ENCODE assay signal across 16 mouse cellular contexts in genomic region chr16:85010651-85011050, GRCm38 (mm10).
DNase-seq lines count a peak whose midpoint lies in the region; ATAC-seq and TF ChIP-seq lines count a peak whose summit lies in the region.
"Had no signal": no experiment of that assay in that cellular context is flagged by ENCODE, and none has a peak within 500 bp of the region (broad histone marks: within the 10 kb centered on the region; RNA-seq: fewer than 3 reads in every experiment).

No protein-coding gene starts in this region.

- H3K4me2 ChIP-seq in forebrain, embryonic 13.5 days, result no peak overlapping the region
- no peak overlapping the region for H3K4me2 ChIP-seq in forebrain, embryonic 11.5 days (ENCODE audit: low read depth, low read length, severe bottlenecking)
- no peak overlapping the region for H3K4me2 ChIP-seq in embryonic facial prominence, embryonic 14.5 days (ENCODE audit: low read depth, low read length)
- no peak overlapping the region for H3K4me2 ChIP-seq in midbrain, embryonic 16.5 days (ENCODE audit: low read length)
- H3K4me2 ChIP-seq: intestine, embryonic 15.5 days; liver, embryonic 15.5 days; midbrain, embryonic 15.5 days had no signal

- H3K9ac ChIP-seq in forebrain, embryonic 13.5 days, result no peak overlapping the region
- no peak overlapping the region for H3K9ac ChIP-seq in forebrain, embryonic 11.5 days (ENCODE audit: low read length)
- no peak overlapping the region for H3K9ac ChIP-seq in embryonic facial prominence, embryonic 14.5 days (ENCODE audit: low read depth, low read length)
- H3K9ac ChIP-seq in midbrain, embryonic 16.5 days (ENCODE audit: low read depth, low read length), result no peak overlapping the region
- H3K9ac ChIP-seq: intestine, embryonic 15.5 days; liver, embryonic 15.5 days; midbrain, embryonic 15.5 days had no signal

- DNase-seq in forebrain, embryonic 11.5 days (ENCODE audit: low spot score), result no peak
- DNase-seq in brain, embryonic 14.5 days (ENCODE audit: low read depth), result peak; percentile 55
- peak; percentile 79 for DNase-seq in cerebellum, adult 9-11 months
- DNase-seq in embryonic facial prominence, embryonic 14.5 days (ENCODE audit: low spot score), result peak; percentile 22
- DNase-seq in spleen, postnatal 36 days (ENCODE audit: low spot score in 2 of 2), result no peak
- DNase-seq: gastrocnemius, postnatal 14 days; spleen, adult 18-20 months had no signal

- ATAC-seq in forebrain, embryonic 13.5 days, result peak; percentile 9; the same call in 1 of the 2 replicates
- no peak for ATAC-seq in forebrain, embryonic 11.5 days (replicated peaks; ENCODE audit: low FRiP score)
- ATAC-seq in embryonic facial prominence, embryonic 14.5 days (ENCODE audit: low read depth), result peak; percentile 67; the same call in 1 of the 2 replicates
- no peak for ATAC-seq in midbrain, embryonic 16.5 days
- ATAC-seq in inflammation-experienced regulatory T-cells, adult 6 months, result no peak
- ATAC-seq: activated CD4-positive, CD25-positive, alpha-beta regulatory T cell, adult 4 months; intestine, embryonic 15.5 days; lung, postnatal 0 days; midbrain, embryonic 15.5 days had no signal

- H3K4me1 ChIP-seq in forebrain, embryonic 13.5 days, result no peaks in the 10 kb centered on the region
- no peaks in the 10 kb centered on the region for H3K4me1 ChIP-seq in forebrain, embryonic 11.5 days (replicated peaks; ENCODE audit: control insufficient read depth, insufficient read depth, low read length)
- H3K4me1 ChIP-seq in embryonic facial prominence, embryonic 14.5 days (ENCODE audit: control insufficient read depth, insufficient read depth, low read length), result no peaks in the 10 kb centered on the region
- H3K4me1 ChIP-seq in midbrain, embryonic 16.5 days (ENCODE audit: control insufficient read depth, insufficient read depth, low read length), result no peaks in the 10 kb centered on the region
- H3K4me1 ChIP-seq: intestine, embryonic 15.5 days; liver, embryonic 15.5 days; midbrain, embryonic 15.5 days had no signal

- TF ChIP-seq POLR2A in brain, embryonic 14.5 days (IDR thresholded peaks at IDR 0.05; ENCODE audit: borderline replicate concordance, extremely low read depth, insufficient read depth, insufficient read length, poor library complexity, severe bottlenecking), result no peak

- H3K4me3 ChIP-seq in forebrain, embryonic 13.5 days, result no peak overlapping the region
- no peak overlapping the region for H3K4me3 ChIP-seq in forebrain, embryonic 11.5 days (ENCODE audit: low read depth, low read length)
- H3K4me3 ChIP-seq in embryonic facial prominence, embryonic 14.5 days (ENCODE audit: low read depth, low read length), result no peak overlapping the region
- H3K4me3 ChIP-seq in midbrain, embryonic 16.5 days (ENCODE audit: low read depth, low read length), result no peak overlapping the region
- H3K4me3 ChIP-seq: intestine, embryonic 15.5 days; liver, embryonic 15.5 days; midbrain, embryonic 15.5 days had no signal

- H3K27ac ChIP-seq in forebrain, embryonic 13.5 days, result no peak overlapping the region
- no peak overlapping the region for H3K27ac ChIP-seq in forebrain, embryonic 11.5 days (ENCODE audit: low read depth, low read length)
- no peak overlapping the region for H3K27ac ChIP-seq in embryonic facial prominence, embryonic 14.5 days (replicated peaks; ENCODE audit: low read depth, low read length)
- H3K27ac ChIP-seq in midbrain, embryonic 16.5 days (ENCODE audit: low read length), result no peak overlapping the region
- H3K27ac ChIP-seq: intestine, embryonic 15.5 days; kidney, postnatal 0 days; liver, embryonic 15.5 days; midbrain, embryonic 15.5 days had no signal

- H3K36me3 ChIP-seq in forebrain, embryonic 13.5 days (ENCODE audit: poor library complexity, severe bottlenecking), result peaks cover 57% of the 10 kb centered on the region
- peaks cover 4% of the 10 kb centered on the region; the same call in 1 of the 2 replicates for H3K36me3 ChIP-seq in forebrain, embryonic 11.5 days (ENCODE audit: control insufficient read depth, insufficient read depth, low read length)
- peaks cover 60% of the 10 kb centered on the region for H3K36me3 ChIP-seq in embryonic facial prominence, embryonic 14.5 days (ENCODE audit: control insufficient read depth, insufficient read depth, low read length)
- H3K36me3 ChIP-seq in midbrain, embryonic 16.5 days (ENCODE audit: control insufficient read depth, insufficient read depth, low read length), result peaks cover 47% of the 10 kb centered on the region
- H3K36me3 ChIP-seq: liver, embryonic 15.5 days had no signal

- H3K27me3 ChIP-seq in forebrain, embryonic 13.5 days, result no peaks in the 10 kb centered on the region
- H3K27me3 ChIP-seq in forebrain, embryonic 11.5 days (ENCODE audit: control insufficient read depth, insufficient read depth, low read length), result no peaks in the 10 kb centered on the region
- H3K27me3 ChIP-seq in embryonic facial prominence, embryonic 14.5 days (replicated peaks; ENCODE audit: control insufficient read depth, insufficient read depth, low read length), result no peaks in the 10 kb centered on the region
- no peaks in the 10 kb centered on the region for H3K27me3 ChIP-seq in midbrain, embryonic 16.5 days (ENCODE audit: control insufficient read depth, insufficient read depth, low read depth, low read length)
- H3K27me3 ChIP-seq: intestine, embryonic 15.5 days; liver, embryonic 15.5 days; midbrain, embryonic 15.5 days had no signal

- WGBS in forebrain, embryonic 13.5 days, result 98% methylated on average over 2 of the region's 2 CpGs
- 84% methylated on average over 2 of the region's 2 CpGs for WGBS in forebrain, embryonic 11.5 days
- 43% methylated on average over 2 of the region's 2 CpGs for WGBS in embryonic facial prominence, embryonic 14.5 days
- 94% methylated on average over 2 of the region's 2 CpGs for WGBS in midbrain, embryonic 16.5 days

- no peak for TF ChIP-seq CTCF in brain, embryonic 14.5 days (IDR thresholded peaks at IDR 0.05; ENCODE audit: borderline replicate concordance, extremely low read depth, insufficient read depth, insufficient read length)

- H3K9me3 ChIP-seq in forebrain, embryonic 13.5 days (replicated peaks), result no peaks in the 10 kb centered on the region
- no peaks in the 10 kb centered on the region for H3K9me3 ChIP-seq in forebrain, embryonic 11.5 days (ENCODE audit: control insufficient read depth, low read length)
- H3K9me3 ChIP-seq in embryonic facial prominence, embryonic 14.5 days (ENCODE audit: control insufficient read depth, low read length), result no peaks in the 10 kb centered on the region
- H3K9me3 ChIP-seq in midbrain, embryonic 16.5 days (replicated peaks; ENCODE audit: control insufficient read depth, low read length, poor library complexity, severe bottlenecking), result no peaks in the 10 kb centered on the region
- H3K9me3 ChIP-seq: intestine, embryonic 15.5 days; liver, embryonic 15.5 days; midbrain, embryonic 15.5 days had no signal

Comparison
In these comparisons a context has a peak if more than half of its experiments do, and no peak if none do; other contexts are left out.
1. ATAC-seq: peak in forebrain, embryonic 13.5 days (single experiment) and embryonic facial prominence, embryonic 14.5 days (single experiment); none in forebrain, embryonic 11.5 days (single experiment), midbrain, embryonic 16.5 days (single experiment) and inflammation-experienced regulatory T-cells, adult 6 months (single experiment).
2. DNase-seq: peak in brain, embryonic 14.5 days (single experiment), cerebellum, adult 9-11 months (single experiment) and embryonic facial prominence, embryonic 14.5 days (single experiment); none in forebrain, embryonic 11.5 days (single experiment) and spleen, postnatal 36 days (0 of 2).